Mouse (Mus musculus) cortical plate, adult 2 months (tissue): ENCODE results near the gene Ccm2l.

Experiments used
- CTCF ChIP-seq: fragments of 200-500 bp; IDR thresholded peaks from 2 replicates; pipeline ENCODE4 v1.5.1; 2011; ENCODE audit warnings: mild to moderate bottlenecking, control low read depth, low read length; ENCODE audit not compliant: insufficient read depth; ENCODE audit errors: extremely low read depth
- POLR2A ChIP-seq: fragments of 200-500 bp; IDR thresholded peaks from 2 replicates; pipeline ENCODE4 v1.6.1; 2011; ENCODE audit warnings: mild to moderate bottlenecking, low read length, control low read depth; ENCODE audit not compliant: insufficient read depth; ENCODE audit errors: extremely low read depth

GRCm38 (mm10) chr2:153107802-153108201, 42.0 kb downstream of the Ccm2l start:
- TF ChIP-seq POLR2A = no peak
- TF ChIP-seq CTCF = no peak
